Mouse (Mus musculus) heart, embryonic 10.5 days (tissue): ENCODE measurements around the gene Gper1. TPM values are rescaled to one million over a fixed set of nuclear protein-coding genes. Genes with fewer than 3 reads are reported as not detected.

Source experiments
- DNase-seq: peaks from one replicate; pipeline ENCODE4 v3.0.0-alpha.2; 2017; ENCODE audit warnings: low spot score
- H3K27ac ChIP-seq: fragments of 300-500 bp; sonication (generic); 2 replicates; pipeline ENCODE4 v1.5.1; 2016; ENCODE audit warnings: mild to moderate bottlenecking
- H3K27me3 ChIP-seq: fragments of 300-500 bp; sonication (generic); 2 replicates; pipeline ENCODE4 v1.6.1; 2016; ENCODE audit warnings: mild to moderate bottlenecking; ENCODE audit not compliant: poor library complexity, insufficient read depth, severe bottlenecking
- H3K36me3 ChIP-seq: fragments of 300-500 bp; sonication (generic); 2 replicates; pipeline ENCODE4 v1.6.1; 2016; ENCODE audit warnings: mild to moderate bottlenecking, moderate library complexity
- H3K4me1 ChIP-seq: fragments of 300-500 bp; sonication (generic); 2 replicates; pipeline ENCODE4 v1.6.1; 2016; ENCODE audit warnings: mild to moderate bottlenecking
- H3K4me3 ChIP-seq: fragments of 300-500 bp; sonication (generic); 2 replicates; pipeline ENCODE4 v1.5.1; 2016; ENCODE audit warnings: mild to moderate bottlenecking, moderate library complexity
- H3K9me3 ChIP-seq: fragments of 300-500 bp; sonication (generic); 2 replicates; pipeline ENCODE4 v1.6.1; 2016; ENCODE audit warnings: mild to moderate bottlenecking, moderate library complexity
- WGBS: fragments of 180-500 bp; shearing (Covaris S2); methylation state at CpG from one replicate; pipeline ENCODE4 v1.1.7; 2016; 5-methylcytosine and 5-hydroxymethylcytosine counted together
- polyA plus RNA-seq: library from polyadenylated mRNA; unstranded; fragments of >200 nt; fragmentation: Nextera tagmentation; extraction: Ambion mirVana; gene quantifications from 2 replicates; pipeline ENCODE4 v1.2.1, GENCODE M21; 2016

Gper1 gene
- polyA plus RNA-seq, 1 experiment from 2014 or later = 0.36 TPM

- H3K36me3 ChIP-seq = peaks cover 7% of the 10 kb centered on the region
- no peak overlapping the region for H3K4me3 ChIP-seq
- no peaks in the 10 kb centered on the region; the same call in 1 of the 2 replicates for H3K27me3 ChIP-seq
- H3K9me3 ChIP-seq = no peaks in the 10 kb centered on the region
- no peak overlapping the region for H3K27ac ChIP-seq
- DNase-seq = no peak
- WGBS = 59% methylated on average over 4 of the region's 4 CpGs
- no peaks in the 10 kb centered on the region for H3K4me1 ChIP-seq
Observed at GRCm38 (mm10) chr5:139466801-139467200, 43.9 kb downstream of the Gper1 start.

- 42% methylated on average over 5 of the region's 5 CpGs for WGBS
- no peaks in the 10 kb centered on the region; the same call in 1 of the 2 replicates for H3K27me3 ChIP-seq
- no peak for DNase-seq
- no peak overlapping the region for H3K4me3 ChIP-seq
- no peaks in the 10 kb centered on the region for H3K4me1 ChIP-seq
- no peaks in the 10 kb centered on the region for H3K9me3 ChIP-seq
- no peak overlapping the region for H3K27ac ChIP-seq
- H3K36me3 ChIP-seq = peaks cover 19% of the 10 kb centered on the region
Observed at GRCm38 (mm10) chr5:139467998-139468397, 45.0 kb downstream of the Gper1 start.

GRCm38 (mm10) chr5:139474741-139475140, 51.8 kb downstream of the Gper1 start:
- no peaks in the 10 kb centered on the region for H3K4me1 ChIP-seq
- H3K27me3 ChIP-seq = no peaks in the 10 kb centered on the region
- H3K4me3 ChIP-seq = no peak overlapping the region
- DNase-seq = no peak
- 89% methylated on average over 9 of the region's 9 CpGs for WGBS
- H3K9me3 ChIP-seq = no peaks in the 10 kb centered on the region
- peaks cover 85% of the 10 kb centered on the region for H3K36me3 ChIP-seq
- no peak overlapping the region for H3K27ac ChIP-seq

Other genes starting within 250 kb of the Gper1 start
- gene Sun1, start 222.5 kb upstream of the Gper1 start, polyA plus RNA-seq = 40.3 and 43.8 TPM in 2 replicates
- 193 and 205 TPM in 2 replicates for gene Get4, start 170.8 kb upstream of the Gper1 start, polyA plus RNA-seq
- gene Adap1, start 97.5 kb upstream of the Gper1 start, polyA plus RNA-seq = 1.1 and 1.2 TPM in 2 replicates
- 76.3 and 93.2 TPM in 2 replicates for gene Cox19, start 71.7 kb upstream of the Gper1 start, polyA plus RNA-seq
- gene Cyp2w1, start 70.5 kb upstream of the Gper1 start, polyA plus RNA-seq = not detected in 2 replicates
- 5.6 and 5.7 TPM in 2 replicates for gene Gpr146, start 45.5 kb upstream of the Gper1 start, polyA plus RNA-seq
- 0.28 and 0.45 TPM in 2 replicates for gene C130050O18Rik, start 17.9 kb upstream of the Gper1 start, polyA plus RNA-seq
- 29.2 and 40.9 TPM in 2 replicates for gene 3110082I17Rik, start 37.4 kb downstream of the Gper1 start, polyA plus RNA-seq
- gene Zfand2a, start 61.4 kb downstream of the Gper1 start, polyA plus RNA-seq = 10.7 and 12.6 TPM in 2 replicates
- gene Uncx, start 120.3 kb downstream of the Gper1 start, polyA plus RNA-seq = 0.18 TPM in 1 of 2 replicates, not detected in the other